Mouse (Mus musculus) kidney, postnatal 0 days (tissue): ENCODE measurements around the gene Kndc1. TPM values are rescaled to one million over a fixed set of nuclear protein-coding genes. Genes with fewer than 3 reads are reported as not detected.

Source experiments
- ATAC-seq: fragments of 200-750 bp; cut with Nextera tagmentation; replicated peaks from 2 replicates; pipeline ENCODE4 v1.8.0; 2017; ENCODE audit warnings: low read depth, moderate number of reproducible peaks, moderate TSS enrichment, moderate library complexity; ENCODE audit not compliant: low FRiP score
- DNase-seq: peaks from one replicate; pipeline ENCODE4 v3.0.0-alpha.2; 2016; ENCODE audit warnings: low spot score
- H3K27ac ChIP-seq: fragments of 300-500 bp; sonication (generic); 2 replicates; pipeline ENCODE4 v1.5.1; 2014; ENCODE audit warnings: mild to moderate bottlenecking
- H3K27me3 ChIP-seq: fragments of 300-500 bp; sonication (generic); 2 replicates; pipeline ENCODE4 v1.6.1; 2014; ENCODE audit warnings: low read length, mixed read lengths; ENCODE audit not compliant: insufficient read depth
- H3K36me3 ChIP-seq: fragments of 300-500 bp; sonication (generic); 2 replicates; pipeline ENCODE4 v1.6.1; 2014; ENCODE audit warnings: low read length, mixed read lengths; ENCODE audit not compliant: insufficient read depth
- H3K4me1 ChIP-seq: fragments of 300-500 bp; sonication (generic); replicated peaks from 2 replicates; pipeline ENCODE4 v1.6.1; 2014; ENCODE audit warnings: antibody characterized with exemption, low read length, mixed read lengths; ENCODE audit not compliant: insufficient read depth
- H3K4me2 ChIP-seq: fragments of 300-500 bp; sonication (generic); 2 replicates; pipeline ENCODE4 v1.6.1; 2014; ENCODE audit warnings: mild to moderate bottlenecking, low read length, moderate library complexity, mixed read lengths
- H3K4me3 ChIP-seq: fragments of 300-500 bp; sonication (generic); replicated peaks from 2 replicates; pipeline ENCODE4 v1.5.1; 2014; ENCODE audit warnings: low read depth, low read length
- H3K9ac ChIP-seq: fragments of 300-500 bp; sonication (generic); 2 replicates; pipeline ENCODE4 v1.6.1; 2014; ENCODE audit warnings: low read depth, low read length
- H3K9me3 ChIP-seq: fragments of 300-500 bp; sonication (generic); replicated peaks from 2 replicates; pipeline ENCODE4 v1.6.1; 2016; ENCODE audit warnings: low read length, inconsistent platforms, mixed read lengths
- CTCF ChIP-seq: IDR thresholded peaks from 2 replicates; pipeline ENCODE4 v1.5.1; 2016; ENCODE audit warnings: antibody characterized with exemption, low read depth, mild to moderate bottlenecking, moderate library complexity
- WGBS: fragments of 180-500 bp; shearing (Covaris S2); extraction: QIAGEN DNeasy Blood & Tissue Kit; methylation state at CpG from one replicate; pipeline ENCODE4 v1.1.7; 2014; 5-methylcytosine and 5-hydroxymethylcytosine counted together
- polyA plus RNA-seq: library from polyadenylated mRNA; unstranded; fragments of >200 nt; fragmentation: Nextera tagmentation; extraction: Ambion mirVana; gene quantifications from 2 replicates; pipeline ENCODE4 v1.2.1, GENCODE M21; 2015

Kndc1 gene
- polyA plus RNA-seq, 1 experiment from 2014 or later, result 0.09 TPM

GRCm38 (mm10) chr7:139878621-139879020, 15.9 kb upstream of the Kndc1 start:
- no peak for TF ChIP-seq CTCF

GRCm38 (mm10) chr7:139883545-139883944, 11.0 kb upstream of the Kndc1 start:
- no peak for DNase-seq
- H3K36me3 ChIP-seq, result no peaks in the 10 kb centered on the region
- no peak overlapping the region for H3K9ac ChIP-seq
- H3K9me3 ChIP-seq, result no peaks in the 10 kb centered on the region
- no peaks in the 10 kb centered on the region for H3K27me3 ChIP-seq
- WGBS, result 89% methylated on average over 4 of the region's 4 CpGs
- ATAC-seq, result no peak
- no peaks in the 10 kb centered on the region for H3K4me1 ChIP-seq
- H3K4me3 ChIP-seq, result no peak overlapping the region
- no peak overlapping the region for H3K27ac ChIP-seq
- no peak for TF ChIP-seq CTCF
- no peak overlapping the region for H3K4me2 ChIP-seq

More at GRCm38 (mm10) chr7:139878621-139879020, 15.9 kb upstream of the Kndc1 start:
- ATAC-seq (no peak), DNase-seq (no peak)
- Histone ChIP-seq H3K4me3 (no peak overlapping the region), H3K27me3 (no peaks in the 10 kb centered on the region), H3K27ac (no peak overlapping the region), H3K36me3 (no peaks in the 10 kb centered on the region), H3K9me3 (no peaks in the 10 kb centered on the region), H3K4me2 (no peak overlapping the region), H3K4me1 (no peaks in the 10 kb centered on the region), H3K9ac (no peak overlapping the region)
- WGBS, result 55% methylated on average over 6 of the region's 6 CpGs

- no peak overlapping the region for H3K27ac ChIP-seq
- H3K4me1 ChIP-seq, result peaks cover 6% of the 10 kb centered on the region; the same call in 1 of the 2 replicates
- H3K9me3 ChIP-seq, result no peaks in the 10 kb centered on the region
- no peak overlapping the region for H3K4me3 ChIP-seq
- H3K9ac ChIP-seq, result no peak overlapping the region
- ATAC-seq (no peak), DNase-seq (no peak)
- WGBS, result 67% methylated on average over 5 of the region's 5 CpGs
- H3K36me3 ChIP-seq, result no peaks in the 10 kb centered on the region
- TF ChIP-seq CTCF, result no peak
- peaks cover 29% of the 10 kb centered on the region for H3K27me3 ChIP-seq
- H3K4me2 ChIP-seq, result no peak overlapping the region
Observed at GRCm38 (mm10) chr7:139891779-139892178, 2.7 kb upstream of the Kndc1 start.

- 74% methylated on average over 7 of the region's 7 CpGs for WGBS
Observed at GRCm38 (mm10) chr7:139896271-139896670, 1.8 kb downstream of the Kndc1 start.

GRCm38 (mm10) chr7:139896796-139897195, 2.3 kb downstream of the Kndc1 start:
- Histone ChIP-seq H3K4me2 (no peak overlapping the region), H3K4me3 (no peak overlapping the region), H3K27me3 (peaks cover 29% of the 10 kb centered on the region), H3K4me1 (peaks cover 6% of the 10 kb centered on the region; the same call in 1 of the 2 replicates), H3K27ac (no peak overlapping the region), H3K9ac (no peak overlapping the region), H3K36me3 (no peaks in the 10 kb centered on the region), H3K9me3 (no peaks in the 10 kb centered on the region)
- no peak for ATAC-seq
- TF ChIP-seq CTCF, result no peak
- WGBS, result 82% methylated on average over 7 of the region's 7 CpGs
- no peak for DNase-seq

More at GRCm38 (mm10) chr7:139896271-139896670, 1.8 kb downstream of the Kndc1 start:
- no peak for TF ChIP-seq CTCF
- H3K4me1 ChIP-seq, result peaks cover 6% of the 10 kb centered on the region; the same call in 1 of the 2 replicates
- ATAC-seq (no peak), DNase-seq (no peak)
- H3K4me3 ChIP-seq, result no peak overlapping the region
- H3K4me2 ChIP-seq, result no peak overlapping the region
- H3K27me3 ChIP-seq, result peaks cover 29% of the 10 kb centered on the region
- H3K36me3 ChIP-seq, result no peaks in the 10 kb centered on the region
- no peak overlapping the region for H3K9ac ChIP-seq
- H3K9me3 ChIP-seq, result no peaks in the 10 kb centered on the region
- H3K27ac ChIP-seq, result no peak overlapping the region

GRCm38 (mm10) chr7:139898606-139899005, 4.1 kb downstream of the Kndc1 start:
- DNase-seq (no peak), ATAC-seq (no peak)
- H3K27ac ChIP-seq, result no peak overlapping the region
- H3K9me3 ChIP-seq, result no peaks in the 10 kb centered on the region
- no peak overlapping the region for H3K4me3 ChIP-seq
- H3K4me2 ChIP-seq, result no peak overlapping the region
- no peak overlapping the region for H3K9ac ChIP-seq
- WGBS, result 82% methylated on average over 2 of the region's 2 CpGs
- no peaks in the 10 kb centered on the region for H3K36me3 ChIP-seq
- no peak for TF ChIP-seq CTCF
- peaks cover 6% of the 10 kb centered on the region; the same call in 1 of the 2 replicates for H3K4me1 ChIP-seq
- H3K27me3 ChIP-seq, result peaks cover 22% of the 10 kb centered on the region

- Histone ChIP-seq H3K4me3 (no peak overlapping the region), H3K9me3 (no peaks in the 10 kb centered on the region), H3K4me2 (no peak overlapping the region), H3K27ac (no peak overlapping the region), H3K27me3 (peaks cover 15% of the 10 kb centered on the region; the same call in 1 of the 2 replicates), H3K4me1 (peaks cover 6% of the 10 kb centered on the region; the same call in 1 of the 2 replicates), H3K9ac (no peak overlapping the region), H3K36me3 (no peaks in the 10 kb centered on the region)
- WGBS, result 85% methylated on average over 7 of the region's 7 CpGs
- ATAC-seq (no peak), DNase-seq (no peak)
- TF ChIP-seq CTCF, result no peak
Observed at GRCm38 (mm10) chr7:139899505-139899904, 5.0 kb downstream of the Kndc1 start.
